Comparison of ENCODE assay signal across 1 mouse cellular context in the genomic region with DNA sequence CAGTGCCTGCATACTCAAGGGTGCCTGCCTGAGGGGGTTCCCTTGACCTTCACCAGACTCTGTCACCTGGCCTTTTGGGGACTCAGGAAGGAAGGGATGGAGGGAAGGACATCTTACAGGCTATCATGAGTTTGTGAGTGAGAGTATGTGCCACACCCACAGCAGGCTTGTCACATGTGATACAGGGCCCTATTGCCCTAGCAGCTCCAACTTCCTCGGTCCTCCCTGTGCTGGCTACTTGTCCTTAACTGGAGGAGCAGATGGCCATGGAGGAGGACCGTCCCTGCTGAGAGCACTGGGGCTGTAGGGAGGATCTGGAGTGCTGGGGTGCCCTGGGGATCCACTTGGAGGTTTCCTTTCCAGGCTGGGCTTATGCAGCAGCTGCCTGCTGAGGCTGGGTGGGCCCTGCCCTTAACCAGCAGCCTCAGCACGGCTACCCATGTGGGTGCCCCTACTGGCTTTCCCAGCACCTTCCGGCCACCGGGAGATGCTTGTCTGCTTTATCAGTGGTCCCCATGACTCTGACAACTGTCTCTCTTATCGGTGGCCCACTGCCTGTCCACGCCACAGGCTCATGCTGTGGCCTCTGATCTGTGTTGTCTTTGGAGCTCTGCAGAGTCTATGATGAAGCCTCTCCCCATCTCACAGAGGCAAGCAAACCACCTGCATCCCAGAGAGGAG.
TF ChIP-seq lines count a peak whose summit lies in the region.

No protein-coding gene starts in this region.

TF ChIP-seq in MEL, 35 proteins besides CTCF, POLR2A, EP300 and RAD21 (continued from another document):
- TF ChIP-seq ETS1 (IDR thresholded peaks at IDR 0.05; ENCODE audit: low read depth, low read length) (peak; percentile 79), MAZ (IDR thresholded peaks at IDR 0.05; ENCODE audit: low read depth, low read length) (no peak), KAT2A (conservative IDR thresholded peaks at IDR 0.05; ENCODE audit: low read depth, low read length) (no peak), MYC (IDR thresholded peaks at IDR 0.05; ENCODE audit: low read depth, low read length) (peak; percentile 26; the same call in 1 of the 2 replicates), RCOR1 (IDR thresholded peaks at IDR 0.05; ENCODE audit: low read depth, low read length) (no peak; the same call in 1 of the 2 replicates), NRF1 (IDR thresholded peaks at IDR 0.05; ENCODE audit: insufficient read depth, low read depth, low read length, poor library complexity, severe bottlenecking) (no peak), BHLHE40 (IDR thresholded peaks at IDR 0.05; ENCODE audit: borderline replicate concordance, low read depth, low read length) (peak; percentile 47; the same call in 1 of the 2 replicates), POLR2AphosphoS5 (IDR thresholded peaks at IDR 0.05; ENCODE audit: borderline replicate concordance, low read depth, low read length) (no peak), GATA1 (IDR thresholded peaks at IDR 0.05; ENCODE audit: low read depth, low read length) (peak; percentile 83), POLR2AphosphoS2 (IDR thresholded peaks at IDR 0.05; ENCODE audit: low read length) (no peak), TAL1 (IDR thresholded peaks at IDR 0.05; ENCODE audit: low read length) (peak; percentile 72)
TF ChIP-seq in MEL: peak in this region for 15.
